Mouse (Mus musculus): ENCODE measurements around the gene Mapt.

GRCm38 (mm10) chr11:104361790-104362189, 130.6 kb downstream of the Mapt start:
- TF ChIP-seq POLR2AphosphoS2 (IDR thresholded peaks at IDR 0.05; ENCODE audit: low read depth, low read length) (no peak), CHD1 (IDR thresholded peaks at IDR 0.05; ENCODE audit: low read depth, low read length) (no peak), MXI1 (IDR thresholded peaks at IDR 0.05; ENCODE audit: low read depth, low read length) (no peak), ELF1 (IDR thresholded peaks at IDR 0.05; ENCODE audit: low read depth, low read length) (peak; percentile 64), CTCF (conservative IDR thresholded peaks at IDR 0.05 in 1 of 2, IDR thresholded peaks at IDR 0.05 in 1 of 2; ENCODE audit: low read depth in 2 of 2, low read length in 2 of 2) (no peak), JUND (conservative IDR thresholded peaks at IDR 0.05; ENCODE audit: low read depth, low read length) (peak; percentile 88), HCFC1 (IDR thresholded peaks at IDR 0.05; ENCODE audit: low read depth, low read length) (no peak), POLR2A (IDR thresholded peaks at IDR 0.05; ENCODE audit: low read depth, low read length) (no peak), MAFK (IDR thresholded peaks at IDR 0.05; ENCODE audit: insufficient replicate concordance, low read length) (no peak), SIN3A (IDR thresholded peaks at IDR 0.05; ENCODE audit: low read length) (no peak), RAD21 (IDR thresholded peaks at IDR 0.05; ENCODE audit: low read depth, low read length) (no peak), ZC3H11A (IDR thresholded peaks at IDR 0.05; ENCODE audit: low read depth, low read length) (no peak), BHLHE40 (IDR thresholded peaks at IDR 0.05; ENCODE audit: low read depth, low read length) (peak; percentile 39; the same call in 1 of the 2 replicates)

Data from CH12.LX (cell line).